Mouse (Mus musculus) MEL (cell line): ENCODE data around the gene Slc30a9. TPM values are rescaled to one million over a fixed set of nuclear protein-coding genes. Genes with fewer than 3 reads are reported as not detected.
A peak's percentile ranks its signal among the peaks of the same experiment; 100 is the strongest.

Experiments
- DNase-seq: peaks from one replicate; pipeline ENCODE4 v3.0.0; 2011; ENCODE audit warnings: low read depth, low spot score
- H3K27ac ChIP-seq: 2 replicates; pipeline ENCODE4 v1.5.1; 2012; ENCODE audit warnings: low read depth, mild to moderate bottlenecking, control low read depth, low read length, moderate library complexity; ENCODE audit not compliant: control insufficient read depth
- H3K27me3 ChIP-seq, 2 experiments: fragments of 150-350 bp in 1 of 2; sonication (generic) in 1 of 2; 2 replicates each; pipeline ENCODE4 v1.6.1; 2012; ENCODE audit warnings: low read length in 2 of 2, mild to moderate bottlenecking in 2 of 2, improper control_type of control experiment in 1 of 2, moderate library complexity in 1 of 2; ENCODE audit not compliant: insufficient read depth in 2 of 2, control insufficient read depth in 1 of 2
- H3K36me3 ChIP-seq, 2 experiments: 2 replicates each; pipeline ENCODE4 v1.6.1; 2012 to 2014; ENCODE audit warnings: low read length in 2 of 2, improper control_type of control experiment in 1 of 2, inconsistent platforms in 1 of 2, mild to moderate bottlenecking in 1 of 2; ENCODE audit not compliant: insufficient read depth in 2 of 2, control insufficient read depth in 1 of 2
- H3K4me1 ChIP-seq, 2 experiments: fragments of 150-350 bp in 1 of 2; sonication (generic) in 1 of 2; 2 replicates each; pipeline ENCODE4 v1.6.1; 2012; ENCODE audit warnings: low read length in 2 of 2, improper control_type of control experiment in 1 of 2, mild to moderate bottlenecking in 1 of 2; ENCODE audit not compliant: insufficient read depth in 2 of 2, control insufficient read depth in 1 of 2
- H3K4me3 ChIP-seq, 2 experiments: fragments of 150-350 bp in 1 of 2; sonication (generic) in 1 of 2; 2 replicates each; pipeline ENCODE4 v1.5.1; 2012; ENCODE audit warnings: low read depth in 2 of 2, low read length in 2 of 2, mild to moderate bottlenecking in 2 of 2, moderate library complexity in 2 of 2, control low read depth in 1 of 2, improper control_type of control experiment in 1 of 2; ENCODE audit not compliant: control insufficient read depth in 1 of 2, insufficient read depth in 1 of 2
- H3K79me2 ChIP-seq: 2 replicates; pipeline ENCODE4 v1.6.1; 2012; ENCODE audit warnings: mild to moderate bottlenecking, low read length, moderate library complexity; ENCODE audit not compliant: control insufficient read depth, poor library complexity, insufficient read depth
- H3K9ac ChIP-seq: 2 replicates; pipeline ENCODE4 v1.6.1; 2012; ENCODE audit warnings: low read depth, mild to moderate bottlenecking, control low read depth, low read length, moderate library complexity; ENCODE audit not compliant: control insufficient read depth, poor library complexity, severe bottlenecking
- H3K9me3 ChIP-seq: fragments of 150-350 bp; sonication (generic); replicated peaks from 2 replicates; pipeline ENCODE4 v1.6.1; 2012; ENCODE audit warnings: mild to moderate bottlenecking, low read length, improper control_type of control experiment, moderate library complexity; ENCODE audit not compliant: insufficient read depth
- CHD1 ChIP-seq: IDR thresholded peaks from 2 replicates; pipeline ENCODE4 v1.6.1; 2012; ENCODE audit warnings: low read depth, mild to moderate bottlenecking, inconsistent platforms, low read length, improper control_type of control experiment
- CHD2 ChIP-seq: IDR thresholded peaks from 2 replicates; pipeline ENCODE4 v1.6.1; 2011; ENCODE audit warnings: low read length, improper control_type of control experiment
- E2F4 ChIP-seq: IDR thresholded peaks from 2 replicates; pipeline ENCODE4 v1.6.1; 2011; ENCODE audit warnings: low read depth, low read length, improper control_type of control experiment, borderline replicate concordance
- ELF1 ChIP-seq: IDR thresholded peaks from 2 replicates; pipeline ENCODE4 v1.6.1; 2014; ENCODE audit warnings: low read depth, mild to moderate bottlenecking, inconsistent platforms, low read length, improper control_type of control experiment, moderate library complexity
- ETS1 ChIP-seq: IDR thresholded peaks from 2 replicates; pipeline ENCODE4 v1.6.1; 2012; ENCODE audit warnings: low read depth, mild to moderate bottlenecking, inconsistent platforms, low read length, improper control_type of control experiment, moderate library complexity
- GABPA ChIP-seq: IDR thresholded peaks from 2 replicates; pipeline ENCODE4 v1.6.1; 2012; ENCODE audit warnings: low read depth, mild to moderate bottlenecking, inconsistent platforms, low read length, improper control_type of control experiment, moderate library complexity
- GATA1 ChIP-seq: IDR thresholded peaks from 2 replicates; pipeline ENCODE4 v1.6.1; 2011; ENCODE audit warnings: low read depth, low read length, improper control_type of control experiment
- HCFC1 ChIP-seq: IDR thresholded peaks from 2 replicates; pipeline ENCODE4 v1.6.1; 2012; ENCODE audit warnings: low read depth, mild to moderate bottlenecking, inconsistent platforms, low read length, improper control_type of control experiment, moderate library complexity
- JUND ChIP-seq: IDR thresholded peaks from 2 replicates; pipeline ENCODE4 v1.6.1; 2011; ENCODE audit warnings: low read depth, mild to moderate bottlenecking, improper control_type of control experiment, low read length
- KAT2A ChIP-seq: conservative IDR thresholded peaks from 2 replicates; pipeline ENCODE4 v1.6.1; 2012; ENCODE audit warnings: low read depth, low read length, improper control_type of control experiment, inconsistent platforms
- MAZ ChIP-seq: IDR thresholded peaks from 2 replicates; pipeline ENCODE4 v1.6.1; 2012; ENCODE audit warnings: low read depth, mild to moderate bottlenecking, inconsistent platforms, low read length, improper control_type of control experiment
- MYC ChIP-seq: IDR thresholded peaks from 2 replicates; pipeline ENCODE4 v1.6.1; 2011; ENCODE audit warnings: low read depth, mild to moderate bottlenecking, low read length, improper control_type of control experiment, moderate library complexity
- NELFE ChIP-seq: IDR thresholded peaks from 2 replicates; pipeline ENCODE4 v1.6.1; 2011; ENCODE audit warnings: low read depth, low read length, improper control_type of control experiment
- NRF1 ChIP-seq: IDR thresholded peaks from 2 replicates; pipeline ENCODE4 v1.6.1; 2014; ENCODE audit warnings: low read depth, mild to moderate bottlenecking, inconsistent platforms, low read length, improper control_type of control experiment, moderate library complexity; ENCODE audit not compliant: poor library complexity, insufficient read depth, severe bottlenecking
- POLR2A ChIP-seq, 2 experiments: IDR thresholded peaks; 2 replicates each; pipeline ENCODE4 v1.6.1; 2011 to 2012; ENCODE audit warnings: low read length in 2 of 2, mild to moderate bottlenecking in 2 of 2, control low read depth in 1 of 2, improper control_type of control experiment in 1 of 2, low read depth in 1 of 2, moderate library complexity in 1 of 2; ENCODE audit not compliant: control insufficient read depth in 1 of 2, insufficient read depth in 1 of 2, poor library complexity in 1 of 2
- POLR2AphosphoS2 ChIP-seq: IDR thresholded peaks from 2 replicates; pipeline ENCODE4 v1.6.1; 2011; ENCODE audit warnings: low read length, improper control_type of control experiment
- RAD21 ChIP-seq: IDR thresholded peaks from 2 replicates; pipeline ENCODE4 v1.6.1; 2011; ENCODE audit warnings: mild to moderate bottlenecking, low read depth, low read length, improper control_type of control experiment
- SIN3A ChIP-seq: IDR thresholded peaks from 2 replicates; pipeline ENCODE4 v1.6.1; 2012; ENCODE audit warnings: low read length, improper control_type of control experiment, inconsistent platforms
- SMC3 ChIP-seq: IDR thresholded peaks from 2 replicates; pipeline ENCODE4 v1.6.1; 2011; ENCODE audit warnings: low read depth, low read length, improper control_type of control experiment
- TAL1 ChIP-seq: IDR thresholded peaks from 2 replicates; pipeline ENCODE4 v1.6.1; 2012; ENCODE audit warnings: mild to moderate bottlenecking, inconsistent platforms, low read length, moderate library complexity, mixed read lengths
- UBTF ChIP-seq: IDR thresholded peaks from 2 replicates; pipeline ENCODE4 v1.6.1; 2012; ENCODE audit warnings: low read depth, mild to moderate bottlenecking, inconsistent platforms, low read length, improper control_type of control experiment, moderate library complexity, borderline replicate concordance; ENCODE audit not compliant: insufficient read depth
- USF1 ChIP-seq: IDR thresholded peaks from 2 replicates; pipeline ENCODE4 v1.6.1; 2014; ENCODE audit warnings: low read depth, mild to moderate bottlenecking, inconsistent platforms, low read length, improper control_type of control experiment, moderate library complexity
- ZC3H11A ChIP-seq: IDR thresholded peaks from 2 replicates; pipeline ENCODE4 v1.6.1; 2012; ENCODE audit warnings: low read depth, mild to moderate bottlenecking, inconsistent platforms, low read length, improper control_type of control experiment
- ZKSCAN1 ChIP-seq: IDR thresholded peaks from 2 replicates; pipeline ENCODE4 v1.6.1; 2012; ENCODE audit warnings: low read depth, mild to moderate bottlenecking, inconsistent platforms, low read length, improper control_type of control experiment, moderate library complexity
- ZMIZ1 ChIP-seq: IDR thresholded peaks from 2 replicates; pipeline ENCODE4 v1.6.1; 2012; ENCODE audit warnings: low read depth, mild to moderate bottlenecking, inconsistent platforms, low read length, improper control_type of control experiment, moderate library complexity
- ZNF384 ChIP-seq: IDR thresholded peaks from 2 replicates; pipeline ENCODE4 v1.6.1; 2012; ENCODE audit warnings: low read depth, mild to moderate bottlenecking, inconsistent platforms, low read length, improper control_type of control experiment
- polyA plus RNA-seq, 2 experiments: library from polyadenylated mRNA; stranded (reverse) in 1 of 2; unstranded in 1 of 2; fragments of >175 nt in 1 of 2; fragments of >200 nt in 1 of 2; gene quantifications; 2 replicates each; pipeline versions ENCODE4 v1.2.1 to v1.2.4; 2012; ENCODE audit warnings: low replicate concordance in 2 of 2, low read depth in 1 of 2; ENCODE audit not compliant: insufficient read length in 2 of 2, insufficient read depth in 1 of 2, missing spikeins in 1 of 2
- total RNA-seq: library from RNA; depleted of rRNA; stranded (reverse); fragments of 300-350 nt; gene quantifications from 2 replicates; pipeline ENCODE4 v1.2.3, GENCODE M21; 2012

Gene Slc30a9
- total and polyA plus RNA-seq, 3 experiments, result 20.2 to 284 (median 37.6) TPM

GRCm38 (mm10) chr5:67404380-67404779 lies 97.6 kb downstream of the Slc30a9 start:
- Histone ChIP-seq H3K4me1 (no peaks in the 10 kb centered on the region), H3K4me3 (no peak overlapping the region), H3K9me3 (no peaks in the 10 kb centered on the region), H3K36me3 (no peaks in the 10 kb centered on the region), H3K27ac (no peak overlapping the region), H3K9ac (no peak overlapping the region), H3K79me2 (no peaks in the 10 kb centered on the region), H3K27me3 (no peaks in the 10 kb centered on the region)
- peak; percentile 16 for DNase-seq
- TF ChIP-seq CHD1 (no peak), GATA1 (no peak), ZMIZ1 (no peak), GABPA (no peak), UBTF (no peak), ZNF384 (no peak), SMC3 (no peak), POLR2AphosphoS2 (no peak), ELF1 (no peak), ETS1 (no peak), MAZ (no peak), CHD2 (no peak)

- TF ChIP-seq NRF1 (no peak), HCFC1 (no peak), MYC (no peak), NELFE (no peak), UBTF (no peak), POLR2AphosphoS2 (no peak), POLR2A (IDR thresholded peaks at IDR 0.05; ENCODE audit: control insufficient read depth in 1 of 2, insufficient read depth in 1 of 2, low read depth in 1 of 2, low read length in 2 of 2, poor library complexity in 1 of 2) (no peak), JUND (no peak), KAT2A (no peak), RAD21 (no peak), ETS1 (no peak), USF1 (no peak), TAL1 (no peak), GATA1 (no peak), SIN3A (no peak), ZC3H11A (no peak), E2F4 (no peak), ZKSCAN1 (no peak), CHD1 (no peak)
- Histone ChIP-seq H3K4me1 (no peaks in the 10 kb centered on the region), H3K9me3 (no peaks in the 10 kb centered on the region), H3K79me2 (no peaks in the 10 kb centered on the region), H3K36me3 (no peaks in the 10 kb centered on the region), H3K27me3 (no peaks in the 10 kb centered on the region), H3K4me3 (no peak overlapping the region), H3K27ac (no peak overlapping the region), H3K9ac (no peak overlapping the region)
- no peak for DNase-seq
Observed at GRCm38 (mm10) chr5:67404919-67405318, 98.2 kb downstream of the Slc30a9 start.
